Mouse (Mus musculus): ENCODE results near the gene Mtmr3.
"Not testable (repeated sequence)": the region's sequence is repeated elsewhere in the genome, so short reads cannot be mapped to it uniquely, and the experiment has no call there.

Mtmr3 gene

GRCm38 (mm10) chr11:4601890-4602289 lies 7.2 kb upstream of the Mtmr3 start:
- DNase-seq (ENCODE audit: low read depth, low spot score), result no peak

- DNase-seq (ENCODE audit: low read depth, low spot score), result no peak
Measured at GRCm38 (mm10) chr11:4599916-4600315, 5.3 kb upstream of the Mtmr3 start.

- DNase-seq (ENCODE audit: low read depth, low spot score), result no peak
Measured at GRCm38 (mm10) chr11:4598411-4598810, 3.7 kb upstream of the Mtmr3 start.

DNA sequence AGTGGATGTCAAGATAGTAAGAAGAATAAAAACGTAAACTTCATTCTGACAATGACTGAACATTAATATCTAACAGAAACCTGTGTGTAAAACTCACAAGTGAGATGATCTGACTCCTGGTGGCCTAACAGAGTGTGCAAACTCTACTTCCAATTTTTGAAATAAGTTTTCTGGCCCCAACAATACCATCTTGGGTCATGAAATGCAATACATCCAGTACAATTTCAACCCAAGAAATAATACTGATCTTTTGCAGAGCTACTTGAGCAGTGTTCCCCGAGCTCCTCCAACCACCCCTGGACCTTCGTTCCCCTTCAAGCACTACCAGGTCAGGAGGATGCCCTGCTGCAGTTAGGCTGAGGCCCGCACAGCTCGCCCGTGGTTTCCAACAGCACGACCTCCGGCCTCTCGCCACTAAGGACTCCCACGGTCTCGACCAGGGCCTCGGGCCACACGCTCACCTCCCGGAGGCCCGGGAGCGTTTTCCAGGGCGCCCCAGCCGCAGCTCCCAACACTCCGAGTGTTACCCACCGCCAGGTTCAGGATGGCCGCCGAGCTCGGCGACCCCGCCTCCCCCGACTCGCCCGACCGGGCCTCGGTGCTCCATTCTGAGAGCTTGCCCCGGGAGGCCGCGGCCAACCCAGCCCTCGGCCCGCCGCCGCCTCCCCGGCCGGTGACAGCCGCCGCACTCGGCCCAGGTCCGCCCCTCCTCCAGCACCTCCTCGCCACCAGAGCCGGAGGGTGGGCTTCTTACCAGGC lies 635 bp downstream of the Mtmr3 start:
- no peak for DNase-seq (ENCODE audit: low read depth, low spot score)

GRCm38 (mm10) chr11:4593491-4593848 lies 1.2 kb downstream of the Mtmr3 start:
- DNase-seq (ENCODE audit: low read depth, low spot score), result no peak

GRCm38 (mm10) chr11:4591811-4592210 lies 2.9 kb downstream of the Mtmr3 start:
- no peak for DNase-seq (ENCODE audit: low read depth, low spot score)

DNA sequence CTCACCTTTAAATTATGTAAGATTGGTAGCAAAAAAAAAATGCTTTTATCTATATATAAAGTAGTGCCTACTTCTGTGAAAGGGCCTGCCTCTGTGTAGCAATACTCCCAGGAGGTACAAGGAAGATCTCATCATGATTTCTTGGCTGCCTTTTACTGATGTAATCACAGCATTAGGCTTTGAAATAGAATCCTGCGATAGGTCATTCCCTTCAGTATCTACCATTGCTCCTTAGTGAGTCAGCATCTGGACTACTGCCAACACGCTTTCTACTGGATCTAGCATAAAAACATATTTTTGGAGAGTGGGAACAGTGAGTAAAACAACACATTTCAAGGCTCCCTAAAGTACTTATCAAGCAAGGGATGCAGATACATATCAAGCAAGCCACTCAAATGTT lies 16.0 kb downstream of the Mtmr3 start:
- DNase-seq (ENCODE audit: low read depth, low spot score), result no peak

DNA sequence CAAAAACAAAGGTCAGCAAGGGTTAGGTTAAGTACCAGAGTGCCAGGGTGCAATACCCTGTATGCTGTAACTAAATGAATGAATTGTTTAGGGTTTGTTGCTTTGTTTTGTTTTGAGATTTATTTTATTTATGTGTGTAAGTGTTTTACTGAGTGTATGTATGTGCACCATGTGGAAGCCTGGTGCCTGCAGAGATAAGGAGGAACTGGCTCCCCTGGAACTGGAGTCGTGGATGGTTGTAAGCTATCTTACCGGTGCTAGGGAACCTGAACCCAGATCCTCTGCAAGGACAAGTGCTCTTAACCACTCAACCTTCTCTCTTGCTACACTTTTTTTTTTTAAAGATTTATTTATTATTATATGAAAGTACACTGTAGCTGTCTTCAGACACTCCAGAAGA lies 17.6 kb downstream of the Mtmr3 start:
- no peak for DNase-seq (ENCODE audit: low read depth, low spot score)

GRCm38 (mm10) chr11:4576090-4576732 lies 18.5 kb downstream of the Mtmr3 start:
- not testable (repeated sequence) for DNase-seq (ENCODE audit: low read depth, low spot score)

DNA sequence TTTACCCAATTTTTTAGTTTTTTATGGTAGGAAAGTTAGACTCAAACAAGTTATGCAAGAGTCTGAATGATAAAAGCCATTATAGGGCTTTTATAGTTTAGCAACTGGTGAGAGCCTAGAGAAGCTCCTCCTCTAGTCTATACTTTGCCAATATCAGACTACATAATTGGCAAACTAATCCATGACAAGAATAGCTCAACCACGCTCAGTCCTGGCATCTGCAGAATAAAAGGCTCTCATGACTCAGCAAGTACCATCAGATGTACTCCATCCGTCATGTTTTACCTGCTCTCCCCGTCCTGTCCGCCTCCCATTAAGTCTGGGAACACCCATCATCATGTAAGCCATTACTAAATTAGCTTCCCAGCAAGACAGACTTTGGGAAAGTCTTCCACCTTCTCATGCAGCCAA lies 23.2 kb downstream of the Mtmr3 start:
- DNase-seq (ENCODE audit: low read depth, low spot score), result no peak

- no peak for DNase-seq (ENCODE audit: low read depth, low spot score)
Measured at GRCm38 (mm10) chr11:4566333-4566732, 28.3 kb downstream of the Mtmr3 start.

DNA sequence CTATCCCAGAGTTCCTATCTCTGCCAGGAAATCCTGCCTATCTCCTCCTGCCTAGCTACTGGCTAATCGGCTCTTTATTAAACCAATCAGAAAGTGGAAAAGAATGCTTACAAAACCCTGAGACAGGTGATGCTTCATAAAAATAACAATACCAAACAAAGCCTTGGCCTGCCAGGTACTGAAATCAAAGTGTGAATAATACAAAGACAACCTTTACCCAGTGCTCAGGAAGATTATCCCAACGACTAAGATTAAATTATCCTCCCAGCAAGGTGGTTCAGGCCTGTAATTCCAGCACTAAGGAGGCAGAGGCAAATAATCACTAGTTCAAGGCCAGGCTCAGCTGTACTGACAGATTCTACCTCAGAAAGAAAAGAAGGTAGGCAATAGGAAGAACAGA lies 29.1 kb downstream of the Mtmr3 start:
- no peak for DNase-seq (ENCODE audit: low read depth, low spot score)

GRCm38 (mm10) chr11:4553274-4554063 lies 41.2 kb downstream of the Mtmr3 start:
- DNase-seq (ENCODE audit: low read depth, low spot score), result no peak

DNA sequence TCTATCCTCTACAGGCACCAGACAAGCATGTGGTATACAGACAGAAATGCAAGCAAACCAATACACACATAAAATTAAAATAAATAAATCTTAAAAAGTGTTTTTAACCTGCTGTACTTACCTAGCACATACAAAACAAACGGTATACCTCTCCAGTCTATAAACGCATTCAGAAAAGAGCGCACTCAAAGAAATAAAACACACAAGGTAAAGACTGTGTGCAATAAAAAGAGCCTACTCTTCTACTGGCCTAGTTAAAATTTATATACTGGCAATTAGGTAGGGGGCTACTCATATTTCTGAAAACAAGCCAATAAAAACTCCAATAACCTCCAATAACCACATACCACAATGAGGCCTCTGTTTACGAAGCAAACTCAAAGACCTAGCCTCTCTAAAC lies 47.1 kb downstream of the Mtmr3 start:
- no peak for DNase-seq (ENCODE audit: low read depth, low spot score)

GRCm38 (mm10) chr11:4545976-4546375 lies 48.7 kb downstream of the Mtmr3 start:
- no peak for DNase-seq (ENCODE audit: low read depth, low spot score)

GRCm38 (mm10) chr11:4545401-4545800 lies 49.3 kb downstream of the Mtmr3 start:
- no peak for DNase-seq (ENCODE audit: low read depth, low spot score)

- DNase-seq (ENCODE audit: low read depth, low spot score), result not testable (repeated sequence)
Measured at GRCm38 (mm10) chr11:4544627-4544921, 50.1 kb downstream of the Mtmr3 start.

- DNase-seq (ENCODE audit: low read depth, low spot score), result no peak
Measured at GRCm38 (mm10) chr11:4543746-4544626, 50.7 kb downstream of the Mtmr3 start.

DNA sequence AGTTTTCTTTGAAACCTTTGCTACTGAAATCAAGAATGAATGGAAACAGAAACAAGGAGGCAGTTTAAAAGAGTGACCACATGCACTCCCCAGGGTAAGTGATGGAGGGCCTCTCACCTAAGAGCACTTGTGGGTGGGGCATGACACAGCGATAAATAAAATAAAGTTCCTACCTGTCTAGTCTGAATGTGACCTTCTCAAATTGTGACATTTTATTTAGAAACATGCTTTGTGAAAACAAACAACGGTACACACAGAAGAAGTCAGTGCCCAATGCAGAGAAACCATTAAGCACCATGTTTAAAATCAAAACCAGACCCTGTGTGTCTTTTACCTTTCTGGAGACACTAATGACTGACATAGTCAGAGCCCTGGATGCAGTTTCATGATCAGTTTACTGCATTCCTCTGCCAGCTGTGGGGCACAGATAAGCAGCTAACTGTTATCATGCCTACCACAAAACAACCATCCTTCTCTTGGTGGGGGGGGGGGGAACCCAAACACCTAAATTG lies 51.6 kb downstream of the Mtmr3 start:
- no peak for DNase-seq (ENCODE audit: low read depth, low spot score)

GRCm38 (mm10) chr11:4536645-4537044 lies 58.0 kb downstream of the Mtmr3 start:
- no peak for DNase-seq (ENCODE audit: low read depth, low spot score)

DNA sequence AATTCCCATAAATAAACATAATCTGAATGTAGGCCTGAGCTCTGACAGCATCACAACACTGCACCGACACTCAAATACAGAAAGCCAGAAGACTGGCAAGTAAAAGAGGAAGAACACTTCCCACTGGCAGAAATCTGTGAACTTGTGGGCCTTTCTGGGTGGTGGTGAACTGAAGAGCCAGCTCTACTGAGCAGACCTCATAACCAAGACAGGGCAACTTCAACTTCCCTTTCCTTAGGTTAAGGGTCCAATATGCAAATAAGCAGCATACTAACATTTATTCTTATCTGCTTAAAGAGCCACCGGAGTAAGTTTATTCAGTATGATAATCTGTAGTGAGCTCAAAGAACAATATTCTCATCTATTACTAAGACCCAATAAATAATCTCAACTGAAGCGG lies 67.5 kb downstream of the Mtmr3 start:
- DNase-seq (ENCODE audit: low read depth, low spot score), result no peak
